8 mouse cellular contexts compared by ENCODE assay signal in genomic region chr2:27538455-27539330, GRCm38 (mm10). TPM values are rescaled to one million over a fixed set of nuclear protein-coding genes. Genes with fewer than 3 reads are reported as not detected.
DNase-seq lines count a peak whose midpoint lies in the region; ATAC-seq and TF ChIP-seq lines count a peak whose summit lies in the region.
"Not testable (repeated sequence)": the region's sequence is repeated elsewhere in the genome, so short reads cannot be mapped to it uniquely, and the experiment has no call there.

No protein-coding gene starts in this region.

- DNase-seq in MEL (ENCODE audit: low read depth, low spot score), result peak; percentile 71
- not testable (repeated sequence) for DNase-seq in forebrain, embryonic 10.5 days (ENCODE audit: extremely low spot score, low spot score); left cerebral cortex, adult 2 months (ENCODE audit: extremely low spot score in 1 of 2, low spot score in 2 of 2)

- ATAC-seq in heart, embryonic 12.5 days (ENCODE audit: insufficient number of reproducible peaks, low FRiP score); hindbrain, embryonic 16.5 days; liver, embryonic 15.5 days (ENCODE audit: insufficient read depth); midbrain, embryonic 15.5 days (replicated peaks); stomach, embryonic 15.5 days (ENCODE audit: insufficient read depth, low FRiP score, low read depth): not testable (repeated sequence)

- H3K27ac ChIP-seq in MEL (ENCODE audit: control insufficient read depth, low read depth, low read length), result peak overlapping the region; percentile 64; the same call in 1 of the 2 replicates
- H3K27ac ChIP-seq in forebrain, embryonic 10.5 days, result 0 out of 2 replicates have a peak overlapping the region, but pooled peaks have one; percentile 93
- H3K27ac ChIP-seq in heart, embryonic 12.5 days (ENCODE audit: poor library complexity, severe bottlenecking), result peak overlapping the region; percentile 56
- peak overlapping the region; percentile 66 for H3K27ac ChIP-seq in hindbrain, embryonic 16.5 days (ENCODE audit: low read depth, low read length)
- peak overlapping the region; percentile 99 for H3K27ac ChIP-seq in left cerebral cortex, adult 2 months
- peak overlapping the region; percentile 48; the same call in 1 of the 2 replicates for H3K27ac ChIP-seq in liver, embryonic 15.5 days (replicated peaks)
- H3K27ac ChIP-seq in midbrain, embryonic 15.5 days, result peak overlapping the region; percentile 86
- H3K27ac ChIP-seq in stomach, embryonic 15.5 days, result peak overlapping the region; percentile 80

- not testable (repeated sequence) for H3K27me3 ChIP-seq in MEL (ENCODE audit: control insufficient read depth in 1 of 2, insufficient read depth in 2 of 2, low read length in 2 of 2); forebrain, embryonic 10.5 days (ENCODE audit: poor library complexity, severe bottlenecking); heart, embryonic 12.5 days (replicated peaks); hindbrain, embryonic 16.5 days (replicated peaks; ENCODE audit: control insufficient read depth, insufficient read depth, low read length); liver, embryonic 15.5 days; midbrain, embryonic 15.5 days (replicated peaks); stomach, embryonic 15.5 days (replicated peaks)

- peak overlapping the region; percentile 16 for H3K9ac ChIP-seq in MEL (ENCODE audit: control insufficient read depth, low read depth, low read length, poor library complexity, severe bottlenecking)
- H3K9ac ChIP-seq in heart, embryonic 12.5 days, result 0 out of 2 replicates have a peak overlapping the region, but pooled peaks have one; percentile 61
- not testable (repeated sequence) for H3K9ac ChIP-seq in hindbrain, embryonic 16.5 days (ENCODE audit: low read depth, low read length); liver, embryonic 15.5 days; stomach, embryonic 15.5 days
- H3K9ac ChIP-seq in midbrain, embryonic 15.5 days, result peak overlapping the region; percentile 41; the same call in 1 of the 2 replicates

- H3K36me3 ChIP-seq in MEL (ENCODE audit: control insufficient read depth in 1 of 2, insufficient read depth in 2 of 2, low read length in 2 of 2), result not testable (repeated sequence)
- peaks cover 37% of the 10 kb centered on the region for H3K36me3 ChIP-seq in forebrain, embryonic 10.5 days (replicated peaks)
- H3K36me3 ChIP-seq in heart, embryonic 12.5 days, result peaks cover 30% of the 10 kb centered on the region
- peaks cover 28% of the 10 kb centered on the region for H3K36me3 ChIP-seq in hindbrain, embryonic 16.5 days (ENCODE audit: control insufficient read depth, insufficient read depth, low read length)
- peaks cover 29% of the 10 kb centered on the region for H3K36me3 ChIP-seq in liver, embryonic 15.5 days (replicated peaks)
- H3K36me3 ChIP-seq in midbrain, embryonic 15.5 days (replicated peaks), result peaks cover 24% of the 10 kb centered on the region
- peaks cover 25% of the 10 kb centered on the region for H3K36me3 ChIP-seq in stomach, embryonic 15.5 days

- TF ChIP-seq POLR2A in MEL (IDR thresholded peaks at IDR 0.05; ENCODE audit: control insufficient read depth in 1 of 2, insufficient read depth in 1 of 2, low read depth in 1 of 2, low read length in 2 of 2, poor library complexity in 1 of 2), result not testable (repeated sequence)

- intact Hi-C loops in left cerebral cortex, adult 2 months (cut with DNase I), result not testable (repeated sequence)

- not testable (repeated sequence) for TF ChIP-seq EP300 in MEL (IDR thresholded peaks at IDR 0.05; ENCODE audit: low read depth in 1 of 2, low read length in 2 of 2)

- 69% methylated on average over 5 of the region's 5 CpGs for WGBS in forebrain, embryonic 10.5 days
- 63% methylated on average over 5 of the region's 5 CpGs for WGBS in heart, embryonic 12.5 days
- 69% methylated on average over 5 of the region's 5 CpGs for WGBS in hindbrain, embryonic 16.5 days
- 53% methylated on average over 5 of the region's 5 CpGs for WGBS in liver, embryonic 15.5 days (ENCODE audit: insufficient replicate concordance)
- 64% methylated on average over 5 of the region's 5 CpGs for WGBS in midbrain, embryonic 15.5 days
- WGBS in stomach, embryonic 15.5 days, result 63% methylated on average over 5 of the region's 5 CpGs

- H3K4me2 ChIP-seq in heart, embryonic 12.5 days, result peak overlapping the region; percentile 45
- peak overlapping the region; percentile 53 for H3K4me2 ChIP-seq in hindbrain, embryonic 16.5 days (ENCODE audit: low read length)
- H3K4me2 ChIP-seq in liver, embryonic 15.5 days, result peak overlapping the region; percentile 36; the same call in 1 of the 2 replicates
- H3K4me2 ChIP-seq in midbrain, embryonic 15.5 days, result peak overlapping the region; percentile 61
- peak overlapping the region; percentile 62; the same call in 1 of the 2 replicates for H3K4me2 ChIP-seq in stomach, embryonic 15.5 days

- H3K4me3 ChIP-seq in MEL (ENCODE audit: control insufficient read depth in 1 of 2, insufficient read depth in 1 of 2, low read depth in 2 of 2, low read length in 2 of 2), result peak overlapping the region; percentile 8 to 33
- H3K4me3 ChIP-seq in forebrain, embryonic 10.5 days, result peak overlapping the region; percentile 48; the same call in 1 of the 2 replicates
- not testable (repeated sequence) for H3K4me3 ChIP-seq in heart, embryonic 12.5 days; left cerebral cortex, adult 2 months
- H3K4me3 ChIP-seq in hindbrain, embryonic 16.5 days (ENCODE audit: low read length), result peak overlapping the region; percentile 28
- 0 out of 2 replicates have a peak overlapping the region, but pooled peaks have one; percentile 64 for H3K4me3 ChIP-seq in liver, embryonic 15.5 days (replicated peaks)
- H3K4me3 ChIP-seq in midbrain, embryonic 15.5 days, result peak overlapping the region; percentile 44
- H3K4me3 ChIP-seq in stomach, embryonic 15.5 days (replicated peaks), result 0 out of 2 replicates have a peak overlapping the region, but pooled peaks have one; percentile 2

- not testable (repeated sequence) for H3K79me2 ChIP-seq in MEL (ENCODE audit: control insufficient read depth, insufficient read depth, low read length, poor library complexity)

- peaks cover 0 to 15% of the 10 kb centered on the region in 2 experiments; a peak in 2 of 4 replicates for H3K4me1 ChIP-seq in MEL (ENCODE audit: control insufficient read depth in 1 of 2, insufficient read depth in 2 of 2, low read length in 2 of 2)
- peaks cover 23% of the 10 kb centered on the region for H3K4me1 ChIP-seq in forebrain, embryonic 10.5 days
- H3K4me1 ChIP-seq in heart, embryonic 12.5 days (replicated peaks), result peaks cover 16% of the 10 kb centered on the region
- peaks cover 15% of the 10 kb centered on the region for H3K4me1 ChIP-seq in hindbrain, embryonic 16.5 days (ENCODE audit: control insufficient read depth, insufficient read depth, low read depth, low read length)
- peaks cover 21% of the 10 kb centered on the region for H3K4me1 ChIP-seq in liver, embryonic 15.5 days (replicated peaks)
- H3K4me1 ChIP-seq in midbrain, embryonic 15.5 days, result peaks cover 21% of the 10 kb centered on the region
- H3K4me1 ChIP-seq in stomach, embryonic 15.5 days, result not testable (repeated sequence)

- not testable (repeated sequence) for TF ChIP-seq RAD21 in MEL (IDR thresholded peaks at IDR 0.05; ENCODE audit: low read depth, low read length)

- H3K9me3 ChIP-seq in MEL (replicated peaks; ENCODE audit: insufficient read depth, low read length); forebrain, embryonic 10.5 days; heart, embryonic 12.5 days (replicated peaks); hindbrain, embryonic 16.5 days (ENCODE audit: control insufficient read depth, low read length); liver, embryonic 15.5 days (replicated peaks); midbrain, embryonic 15.5 days; stomach, embryonic 15.5 days: not testable (repeated sequence)

- TF ChIP-seq CTCF in MEL (IDR thresholded peaks at IDR 0.05 in 2 of 3, conservative IDR thresholded peaks at IDR 0.05 in 1 of 3; ENCODE audit: control insufficient read depth in 1 of 3, insufficient read depth in 1 of 3, low read depth in 2 of 3, low read length in 3 of 3, poor library complexity in 1 of 3, severe bottlenecking in 1 of 3); left cerebral cortex, adult 2 months (IDR thresholded peaks at IDR 0.05): not testable (repeated sequence)

RNA-seq across cellular contexts. Expression of gene Wdr5, which starts 23.7 kb away (rescaled TPM):
- 67.0 and 78.3 TPM in 2 replicates for total RNA-seq in MEL (2012; rRNA removed)
- polyA plus RNA-seq in MEL (2012; ENCODE audit: insufficient read depth in 1 of 2, insufficient read length in 2 of 2, low read depth in 1 of 2, low replicate concordance in 2 of 2, missing spikeins in 1 of 2), result 10 to 100 TPM in 1 of 2 experiments, not detected in 1; 96.9 TPM
- polyA plus RNA-seq in forebrain, embryonic 10.5 days (2016; fragmentation: Nextera tagmentation; extraction: Ambion mirVana), result 88.6 and 89.0 TPM in 2 replicates
- polyA plus RNA-seq in heart, embryonic 12.5 days (2016; fragmentation: Nextera tagmentation; extraction: Ambion mirVana), result 33.7 and 36.1 TPM in 2 replicates
- polyA plus RNA-seq in hindbrain, embryonic 16.5 days (2015; fragmentation: Nextera tagmentation; extraction: Ambion mirVana), result 43.8 and 47.4 TPM in 2 replicates
- 10 to 100 TPM; 26.7 to 27.2 TPM for total RNA-seq in left cerebral cortex, adult 2 months (2021)
- 26.2 and 27.5 TPM in 2 replicates for polyA plus RNA-seq in liver, embryonic 15.5 days (2015; fragmentation: Nextera tagmentation; extraction: Ambion mirVana)
- polyA plus RNA-seq in midbrain, embryonic 15.5 days (2015; fragmentation: Nextera tagmentation; extraction: Ambion mirVana), result 48.2 and 51.3 TPM in 2 replicates
- polyA plus RNA-seq in stomach, embryonic 15.5 days (2015; fragmentation: Nextera tagmentation; extraction: Ambion mirVana), result 49.2 and 52.0 TPM in 2 replicates

RNA-seq across cellular contexts. Expression of gene Brd3, which starts 31.2 kb away (rescaled TPM):
- 10.3 and 10.7 TPM in 2 replicates for total RNA-seq in MEL (2012; rRNA removed)
- polyA plus RNA-seq in MEL (2012; ENCODE audit: insufficient read depth in 1 of 2, insufficient read length in 2 of 2, low read depth in 1 of 2, low replicate concordance in 2 of 2, missing spikeins in 1 of 2), result 10 to 100 TPM; 38.7 to 46.9 TPM
- 152 and 160 TPM in 2 replicates for polyA plus RNA-seq in forebrain, embryonic 10.5 days (2016; fragmentation: Nextera tagmentation; extraction: Ambion mirVana)
- polyA plus RNA-seq in heart, embryonic 12.5 days (2016; fragmentation: Nextera tagmentation; extraction: Ambion mirVana), result 80.9 and 87.1 TPM in 2 replicates
- 102 and 129 TPM in 2 replicates for polyA plus RNA-seq in hindbrain, embryonic 16.5 days (2015; fragmentation: Nextera tagmentation; extraction: Ambion mirVana)
- 10 to 100 TPM; 43.6 to 52.2 TPM for total RNA-seq in left cerebral cortex, adult 2 months (2021)
- polyA plus RNA-seq in liver, embryonic 15.5 days (2015; fragmentation: Nextera tagmentation; extraction: Ambion mirVana), result 22.5 and 22.9 TPM in 2 replicates
- polyA plus RNA-seq in midbrain, embryonic 15.5 days (2015; fragmentation: Nextera tagmentation; extraction: Ambion mirVana), result 137 and 152 TPM in 2 replicates
- polyA plus RNA-seq in stomach, embryonic 15.5 days (2015; fragmentation: Nextera tagmentation; extraction: Ambion mirVana), result 76.2 and 87.8 TPM in 2 replicates

Comparison
In these comparisons a context has a peak if more than half of its experiments do, and no peak if none do; other contexts are left out.
1. H3K27ac ChIP-seq: peak in every context shown above with its lines; median percentile 99 in left cerebral cortex, adult 2 months; 93 in forebrain, embryonic 10.5 days; 86 in midbrain, embryonic 15.5 days; 80 in stomach, embryonic 15.5 days; 66 in hindbrain, embryonic 16.5 days; 64 in MEL; 56 in heart, embryonic 12.5 days; 48 in liver, embryonic 15.5 days.